Mouse (Mus musculus): Measurements from ENCODE around the gene F830045P16Rik.

Gene F830045P16Rik

DNA sequence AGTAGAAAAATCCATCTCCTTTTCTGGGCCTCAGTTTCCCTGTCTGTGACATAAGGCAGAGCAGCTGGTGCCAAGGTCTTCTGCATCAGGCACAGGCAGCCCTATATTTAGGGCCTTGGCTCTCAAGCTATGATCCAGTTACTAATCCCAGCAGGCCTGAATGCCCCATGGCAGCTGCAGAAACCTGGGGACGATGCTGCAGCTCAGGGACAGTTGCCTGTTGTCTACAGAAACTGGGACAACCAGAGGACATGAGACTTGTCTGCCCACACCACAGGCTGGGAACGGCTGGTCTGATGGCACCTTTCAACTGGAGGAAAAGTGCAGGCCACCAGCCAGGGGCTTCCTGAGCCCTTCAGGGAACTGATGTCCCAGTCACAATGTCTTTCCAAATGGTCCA, at the start of gene F830045P16Rik:
F830045P16Rik (minus strand) TSS at position 226 of the 400 bp plus-strand sequence.
- ATAC-seq (ENCODE audit: insufficient number of reproducible peaks, low FRiP score, low TSS enrichment), result no peak

- ATAC-seq (ENCODE audit: insufficient number of reproducible peaks, low FRiP score, low TSS enrichment), result peak; percentile 45; the same call in 1 of the 2 replicates
Observed at GRCm38 (mm10) chr2:129585904-129586514, 49.6 kb upstream of the F830045P16Rik start.

DNA sequence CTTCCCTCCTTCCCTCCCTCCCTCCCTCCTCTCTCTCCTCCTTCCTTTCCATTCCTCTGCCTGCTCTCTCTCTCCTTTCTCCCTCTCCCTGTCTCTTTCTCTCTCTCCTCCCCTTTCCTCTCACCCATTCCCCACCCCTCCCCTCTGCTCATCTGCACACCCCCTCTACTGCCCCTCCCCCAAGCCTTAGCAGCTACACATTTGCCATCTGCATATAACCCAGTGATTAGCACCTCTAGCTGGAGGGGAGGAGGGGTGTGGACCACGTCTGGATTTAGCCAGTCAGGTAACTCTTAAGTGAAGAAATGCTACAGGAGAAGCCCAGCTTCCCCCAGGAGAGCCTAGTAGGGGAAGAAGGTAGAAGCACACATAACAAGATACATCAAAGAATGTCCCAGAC, 48.5 kb upstream of the F830045P16Rik start:
- no peak for ATAC-seq (ENCODE audit: insufficient number of reproducible peaks, low FRiP score, low TSS enrichment)

GRCm38 (mm10) chr2:129582261-129582660, 45.9 kb upstream of the F830045P16Rik start:
- no peak for ATAC-seq (ENCODE audit: insufficient number of reproducible peaks, low FRiP score, low TSS enrichment)

DNA sequence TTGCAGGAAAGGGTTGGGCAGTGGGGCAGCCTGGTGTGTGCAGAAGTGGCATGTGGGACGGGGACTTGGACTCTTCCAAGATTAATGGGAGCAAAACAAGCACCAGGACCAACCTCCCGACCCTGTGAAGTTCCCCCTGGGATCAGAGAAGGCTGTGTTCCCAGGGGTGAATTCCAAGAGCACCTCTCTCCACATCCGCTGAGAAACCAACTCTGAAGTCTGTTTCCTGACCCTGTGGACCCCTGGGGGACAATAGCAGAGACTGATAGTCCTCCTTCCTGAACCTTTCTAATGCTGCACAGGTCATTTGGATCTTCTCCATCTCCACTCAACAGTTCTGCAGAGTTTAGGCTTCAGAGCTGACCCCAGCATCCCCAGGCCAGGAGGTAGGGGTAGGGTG, 45.4 kb upstream of the F830045P16Rik start:
- ATAC-seq (ENCODE audit: insufficient number of reproducible peaks, low FRiP score, low TSS enrichment), result no peak

DNA sequence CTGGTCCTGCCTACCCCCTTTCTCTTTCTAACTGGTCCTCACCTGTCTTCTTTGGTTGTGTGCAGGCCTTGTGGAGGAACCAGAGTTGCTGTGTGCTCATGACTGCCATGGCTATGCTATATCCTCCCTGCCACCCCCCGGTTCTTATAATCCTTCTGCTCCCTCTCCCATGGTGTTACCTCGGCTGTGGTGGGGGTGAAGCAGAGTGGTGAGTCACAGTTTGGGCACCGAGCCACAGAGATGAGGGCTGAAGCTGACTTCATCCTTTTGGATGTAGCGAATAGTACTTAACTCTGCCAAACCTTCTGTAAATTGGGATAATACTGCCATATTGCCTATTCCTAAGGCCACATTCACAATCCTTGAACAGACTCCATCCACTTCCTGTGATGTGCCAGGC, 44.3 kb upstream of the F830045P16Rik start:
- peak; percentile 36; the same call in 1 of the 2 replicates for ATAC-seq (ENCODE audit: insufficient number of reproducible peaks, low FRiP score, low TSS enrichment)

- no peak for ATAC-seq (ENCODE audit: insufficient number of reproducible peaks, low FRiP score, low TSS enrichment)
Observed at GRCm38 (mm10) chr2:129576611-129577447, 40.4 kb upstream of the F830045P16Rik start.

DNA sequence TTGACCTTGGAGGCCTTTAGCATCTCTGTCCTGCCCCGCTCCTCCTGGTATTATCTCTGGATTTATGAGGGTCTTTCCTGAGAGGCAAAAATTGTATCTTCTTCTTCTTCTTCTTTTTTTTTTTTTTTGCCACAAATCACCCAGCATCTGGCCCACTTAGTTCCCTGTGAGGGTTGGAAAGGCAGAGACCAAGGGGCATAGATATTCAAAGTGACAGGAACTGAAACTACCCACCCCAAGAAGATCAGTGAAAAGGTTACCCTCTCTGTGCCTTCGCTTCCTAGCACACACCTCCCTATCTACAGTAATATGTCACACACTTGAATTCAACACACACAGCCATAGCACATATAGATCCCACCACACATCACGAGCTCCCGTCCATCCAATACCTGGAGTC, 38.7 kb upstream of the F830045P16Rik start:
- ATAC-seq (ENCODE audit: insufficient number of reproducible peaks, low FRiP score, low TSS enrichment), result no peak

DNA sequence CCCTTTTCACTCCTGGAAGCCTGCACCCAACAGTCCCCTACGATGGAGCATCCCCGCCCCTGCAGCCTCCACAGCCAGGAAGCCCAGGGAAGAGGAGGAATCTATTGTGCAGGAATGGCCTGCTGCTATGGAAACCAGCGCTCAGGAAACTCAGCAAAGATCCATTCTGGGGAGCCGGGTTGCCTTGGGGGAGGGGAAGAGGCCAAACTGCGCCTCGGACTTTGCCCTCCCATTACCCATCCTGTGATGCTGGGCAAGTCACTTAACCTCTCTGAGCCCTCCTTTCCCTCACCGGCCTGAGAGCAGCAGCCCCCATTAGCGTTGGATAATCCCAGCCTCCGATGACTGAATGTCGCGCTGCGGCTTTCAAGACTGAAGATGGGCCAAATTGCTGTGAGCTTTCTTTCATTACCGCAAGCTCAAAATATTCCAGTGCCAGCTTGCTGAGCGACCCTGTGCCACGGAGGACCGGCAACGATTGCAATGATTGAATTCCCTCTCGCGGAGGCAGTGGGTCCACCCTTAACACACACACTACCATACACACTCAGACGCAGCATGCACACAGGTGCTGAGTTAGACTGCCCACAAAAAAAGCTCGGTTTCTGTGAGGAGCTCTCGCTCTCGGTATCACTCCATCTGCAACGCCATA, 38.1 kb upstream of the F830045P16Rik start:
- no peak for ATAC-seq (ENCODE audit: insufficient number of reproducible peaks, low FRiP score, low TSS enrichment)

DNA sequence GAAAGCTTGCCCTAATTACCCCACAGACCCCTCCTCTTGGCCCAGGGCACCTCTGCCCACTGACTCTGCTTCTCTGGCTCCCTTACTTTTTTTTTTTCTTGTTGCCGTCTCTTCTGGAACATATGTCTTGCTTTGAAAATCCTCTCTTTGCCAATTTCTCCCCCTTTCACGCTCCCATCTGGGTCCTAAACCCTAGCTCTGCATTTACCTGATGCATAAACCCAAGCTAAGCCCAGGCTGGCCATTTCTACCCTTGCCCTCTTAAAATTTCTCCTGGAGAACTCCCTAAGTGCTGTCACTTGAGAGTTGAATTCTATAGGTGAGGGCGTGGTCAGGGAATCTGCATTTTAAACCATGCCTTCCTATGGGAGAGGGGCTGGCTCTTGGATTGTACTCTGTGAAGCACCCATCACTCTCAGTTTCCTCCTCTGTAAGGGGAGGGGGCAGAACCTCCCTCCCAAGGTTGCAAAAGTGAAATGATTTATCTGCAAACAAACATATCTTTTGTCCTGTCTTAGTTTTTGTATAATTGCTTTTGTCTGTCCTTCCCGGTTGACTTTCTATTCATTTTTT, 37.4 kb upstream of the F830045P16Rik start:
- no peak for ATAC-seq (ENCODE audit: insufficient number of reproducible peaks, low FRiP score, low TSS enrichment)

- no peak for ATAC-seq (ENCODE audit: insufficient number of reproducible peaks, low FRiP score, low TSS enrichment)
Observed at GRCm38 (mm10) chr2:129569556-129569955, 33.2 kb upstream of the F830045P16Rik start.

- no peak for ATAC-seq (ENCODE audit: insufficient number of reproducible peaks, low FRiP score, low TSS enrichment)
Observed at GRCm38 (mm10) chr2:129569120-129569519, 32.7 kb upstream of the F830045P16Rik start.

DNA sequence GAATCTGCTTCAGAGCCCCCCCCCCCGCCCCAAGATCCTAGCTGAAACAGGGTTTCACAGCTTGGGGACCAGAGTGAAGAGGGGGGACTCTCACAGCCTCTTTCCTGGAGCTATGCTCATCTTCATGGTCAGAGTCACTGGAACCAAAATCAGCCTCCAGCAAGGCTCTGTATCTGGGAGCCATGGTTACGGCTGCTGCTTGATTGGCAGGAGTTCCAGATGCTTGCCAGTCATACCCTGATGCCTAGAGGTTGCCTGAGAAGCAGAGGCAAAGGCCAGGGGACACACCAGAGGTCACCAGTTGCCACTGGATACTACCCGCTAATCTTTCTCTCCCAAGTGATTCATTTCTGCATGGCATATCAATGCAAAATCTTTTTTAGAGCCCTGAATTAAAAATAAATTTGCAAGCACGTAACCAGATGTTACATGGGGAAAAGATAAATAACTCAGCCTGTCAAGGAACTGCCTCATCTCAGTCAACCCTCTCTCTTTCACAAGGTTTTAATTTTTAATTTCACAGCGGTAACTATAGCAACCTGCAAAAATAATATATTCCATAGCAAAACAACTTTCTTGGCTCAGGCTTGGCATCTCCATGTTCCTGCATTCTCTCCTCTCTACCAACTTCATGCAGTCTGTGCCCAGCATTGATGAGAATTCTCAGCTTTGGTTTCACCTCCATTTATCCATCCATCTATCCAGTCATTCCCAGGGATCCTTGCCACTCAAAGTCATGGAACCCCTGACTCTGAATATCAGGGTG, 27.7 kb upstream of the F830045P16Rik start:
- ATAC-seq (ENCODE audit: insufficient number of reproducible peaks, low FRiP score, low TSS enrichment), result no peak

- no peak for ATAC-seq (ENCODE audit: insufficient number of reproducible peaks, low FRiP score, low TSS enrichment)
Observed at GRCm38 (mm10) chr2:129561796-129562195, 25.4 kb upstream of the F830045P16Rik start.

DNA sequence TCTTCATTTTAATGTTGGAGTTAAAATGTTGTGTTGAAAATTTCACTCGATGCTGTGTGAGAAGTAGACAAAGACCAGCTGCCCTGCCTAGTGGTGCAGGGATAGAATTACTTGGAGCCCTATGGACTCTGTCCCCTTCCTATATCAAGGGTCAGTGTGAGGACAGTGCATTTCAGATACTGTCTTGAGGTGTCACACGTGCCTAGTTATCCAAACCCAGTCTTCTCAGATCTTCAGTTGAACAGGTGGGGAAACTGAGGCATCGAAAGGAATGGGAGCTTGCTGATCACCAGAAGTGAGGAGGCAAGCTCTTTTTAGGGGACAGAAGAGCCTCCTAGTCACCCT, 22.4 kb upstream of the F830045P16Rik start:
- no peak for ATAC-seq (ENCODE audit: insufficient number of reproducible peaks, low FRiP score, low TSS enrichment)

DNA sequence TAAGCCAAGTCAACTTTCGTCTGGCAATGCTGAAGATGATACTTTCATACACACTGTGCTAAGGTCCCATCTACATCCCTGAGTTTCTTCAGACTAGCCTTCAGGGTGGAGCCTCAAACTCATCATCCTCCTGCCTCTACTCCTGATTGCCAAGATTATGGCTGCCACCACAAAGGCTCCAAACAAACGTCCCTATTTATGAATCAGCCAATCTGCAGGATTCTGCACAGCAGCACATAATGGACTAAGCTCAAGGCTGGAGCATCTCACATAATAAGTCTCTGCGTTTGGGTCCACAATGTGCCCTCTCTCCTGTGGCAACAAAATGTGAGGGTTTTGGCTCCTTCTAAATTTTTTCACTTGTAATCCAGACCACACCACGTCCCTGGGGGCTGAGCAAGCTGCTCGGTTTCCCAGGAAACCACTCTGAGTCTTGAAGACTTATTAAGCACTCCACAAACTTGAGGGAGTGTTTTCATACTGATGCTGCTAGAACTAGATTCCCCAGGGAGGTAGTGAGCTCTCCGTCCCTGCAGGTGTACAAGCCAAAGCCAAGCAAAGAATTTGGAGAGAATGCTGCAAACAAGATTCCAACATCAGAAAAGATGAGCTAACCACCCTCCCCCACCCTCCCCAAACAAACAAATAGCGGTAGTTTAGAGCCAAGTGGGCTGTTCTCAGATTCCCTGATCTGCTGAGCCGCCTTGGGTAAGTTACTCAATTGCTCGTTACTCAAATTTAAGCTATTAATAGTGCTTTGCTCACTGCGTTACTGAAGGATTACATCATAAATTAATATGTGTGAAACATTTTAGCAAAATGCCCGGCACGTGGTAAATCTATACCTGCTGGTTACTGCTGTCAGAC, 21.8 kb upstream of the F830045P16Rik start:
- no peak for ATAC-seq (ENCODE audit: insufficient number of reproducible peaks, low FRiP score, low TSS enrichment)

- ATAC-seq (ENCODE audit: insufficient number of reproducible peaks, low FRiP score, low TSS enrichment), result no peak
Observed at GRCm38 (mm10) chr2:129556081-129556480, 19.7 kb upstream of the F830045P16Rik start.

GRCm38 (mm10) chr2:129550781-129551180, 14.4 kb upstream of the F830045P16Rik start:
- no peak for ATAC-seq (ENCODE audit: insufficient number of reproducible peaks, low FRiP score, low TSS enrichment)

DNA sequence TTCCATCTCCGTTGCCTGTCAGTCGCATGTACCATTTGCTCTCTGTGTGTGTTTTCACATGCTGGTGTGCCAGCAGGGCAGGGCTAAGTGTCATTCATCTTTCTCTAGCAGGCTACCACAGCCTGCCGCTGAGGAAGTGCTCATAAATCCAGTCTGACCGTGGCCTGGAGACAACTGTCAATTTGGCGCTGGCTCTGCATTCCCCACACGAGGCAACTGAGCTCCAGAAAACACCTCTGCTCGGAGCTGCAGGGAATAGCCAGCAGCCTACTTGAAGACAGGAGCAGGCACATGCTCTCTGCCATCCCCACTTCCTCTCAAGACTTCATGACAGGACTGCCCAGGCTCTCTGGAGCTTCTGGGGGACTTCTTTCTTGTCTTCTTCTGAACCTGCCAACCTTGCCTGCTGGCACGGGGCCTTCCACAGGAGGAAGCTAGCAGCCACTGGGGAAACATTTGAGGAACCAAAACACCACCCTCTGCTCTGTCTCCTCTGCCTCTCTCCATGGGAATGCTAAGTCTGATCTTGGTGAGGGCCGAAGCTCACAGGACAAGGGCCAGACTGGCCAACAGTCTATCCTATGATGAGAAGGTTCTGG, 13.2 kb upstream of the F830045P16Rik start:
- peak; percentile 16; the same call in 1 of the 2 replicates for ATAC-seq (ENCODE audit: insufficient number of reproducible peaks, low FRiP score, low TSS enrichment)

All from cerebellum, adult (tissue).